Mouse (Mus musculus) ES-E14 (cell line): ENCODE measurements around the gene Mb21d2. TPM values are rescaled to one million over a fixed set of nuclear protein-coding genes. Genes with fewer than 3 reads are reported as not detected.
A peak's percentile ranks its signal among the peaks of the same experiment; 100 is the strongest.

Experiments
- DNase-seq: peaks from one replicate; pipeline ENCODE4 v3.0.0-alpha.2; 2013; ENCODE audit warnings: low read depth, low spot score
- H3K27ac ChIP-seq: 2 replicates; pipeline ENCODE4 v1.5.1; 2012; ENCODE audit warnings: low read depth, mild to moderate bottlenecking, low read length, moderate library complexity, mixed read lengths; ENCODE audit not compliant: poor library complexity, insufficient read depth, severe bottlenecking
- H3K36me3 ChIP-seq: 2 replicates; pipeline ENCODE4 v1.6.1; 2012; ENCODE audit warnings: mild to moderate bottlenecking, low read length, moderate library complexity, mixed read lengths; ENCODE audit not compliant: control insufficient read depth, poor library complexity, insufficient read depth, severe bottlenecking
- H3K4me1 ChIP-seq, 2 experiments: fragments of 150-350 bp in 1 of 2; sonication (generic) in 1 of 2; 2 replicates each; pipeline ENCODE4 v1.6.1; 2012; ENCODE audit warnings: low read length in 2 of 2, mild to moderate bottlenecking in 1 of 2, mixed read lengths in 1 of 2; ENCODE audit not compliant: control insufficient read depth in 2 of 2, insufficient read depth in 2 of 2, poor library complexity in 1 of 2
- H3K4me3 ChIP-seq, 2 experiments: fragments of 150-350 bp in 1 of 2; sonication (generic) in 1 of 2; 2 replicates each; pipeline ENCODE4 v1.5.1; 2012; ENCODE audit warnings: low read length in 2 of 2, low read depth in 1 of 2, mild to moderate bottlenecking in 1 of 2, mixed read lengths in 1 of 2; ENCODE audit not compliant: insufficient read depth in 1 of 2, poor library complexity in 1 of 2, severe bottlenecking in 1 of 2
- H3K9ac ChIP-seq: 2 replicates; pipeline ENCODE4 v1.6.1; 2012; ENCODE audit warnings: low read depth, mild to moderate bottlenecking, low read length, mixed read lengths; ENCODE audit not compliant: poor library complexity, insufficient read depth, severe bottlenecking
- H3K9me3 ChIP-seq: fragments of 150-350 bp; sonication (generic); 2 replicates; pipeline ENCODE4 v1.6.1; 2012; ENCODE audit warnings: low read depth, mild to moderate bottlenecking, low read length; ENCODE audit not compliant: control insufficient read depth, insufficient read depth
- CHD2 ChIP-seq: IDR thresholded peaks from 2 replicates; pipeline ENCODE4 v1.6.1; 2014; ENCODE audit warnings: mild to moderate bottlenecking, low read depth, low read length, inconsistent platforms
- HCFC1 ChIP-seq: IDR thresholded peaks from 2 replicates; pipeline ENCODE4 v1.6.1; 2012; ENCODE audit warnings: low read length, inconsistent platforms, borderline replicate concordance; ENCODE audit not compliant: insufficient read depth
- MAFK ChIP-seq: IDR thresholded peaks from 2 replicates; pipeline ENCODE4 v1.6.1; 2014; ENCODE audit warnings: mild to moderate bottlenecking, low read depth, low read length, inconsistent platforms; ENCODE audit not compliant: insufficient read depth
- ZC3H11A ChIP-seq: IDR thresholded peaks from 2 replicates; pipeline ENCODE4 v1.6.1; 2012; ENCODE audit warnings: low read depth, mild to moderate bottlenecking, inconsistent platforms, low read length, borderline replicate concordance
- ZNF384 ChIP-seq: IDR thresholded peaks from 2 replicates; pipeline ENCODE4 v1.6.1; 2012; ENCODE audit warnings: low read depth, low read length, inconsistent platforms
- in situ Hi-C, 2 experiments: fragments of 600-800 bp; cut with MboI; formaldehyde crosslinking; loops; one replicate each; pipeline ENCODE4 v1.15.1; 2025; ENCODE audit warnings: low sequenced_read_pairs in 2 of 2, inconsistent platforms in 1 of 2; ENCODE audit not compliant: unreplicated experiment in 2 of 2
- total RNA-seq: library from RNA; depleted of rRNA; stranded (reverse); fragments of 300-350 nt; gene quantifications from 2 replicates; pipeline ENCODE4 v1.2.3, GENCODE M21; 2012

The Mb21d2 gene
- total RNA-seq, 1 experiment = 15.3 TPM

- peak; percentile 54 for DNase-seq
- TF ChIP-seq ZC3H11A (peak; percentile 91), HCFC1 (no peak), ZNF384 (no peak)
- no peaks in the 10 kb centered on the region for H3K36me3 ChIP-seq
- H3K9me3 ChIP-seq = no peaks in the 10 kb centered on the region
- H3K4me3 ChIP-seq = peak overlapping the region in 1 of 2 experiments; percentile 5; a peak in 1 of 4 replicates
- H3K4me1 ChIP-seq = peaks cover 0 to 14% of the 10 kb centered on the region in 2 experiments; a peak in 2 of 4 replicates
- H3K9ac ChIP-seq = no peak overlapping the region
- no peak overlapping the region for H3K27ac ChIP-seq
- in situ Hi-C loops = loop anchor here in 1 of 2 experiments (25.0 kb wide), 2 partner anchors 347 to 722 kb away; no protein-coding TSS in a partner anchor
Observed at GRCm38 (mm10) chr16:28840075-28840974, 89.1 kb downstream of the Mb21d2 start.

GRCm38 (mm10) chr16:28839575-28839974 lies 89.9 kb downstream of the Mb21d2 start:
- Histone ChIP-seq H3K4me3 (no peak overlapping the region), H3K9ac (no peak overlapping the region), H3K36me3 (no peaks in the 10 kb centered on the region), H3K9me3 (no peaks in the 10 kb centered on the region), H3K4me1 (peaks cover 0 to 11% of the 10 kb centered on the region in 2 experiments; a peak in 2 of 4 replicates), H3K27ac (no peak overlapping the region)
- TF ChIP-seq CHD2 = no peak
- no peak for TF ChIP-seq MAFK
- TF ChIP-seq HCFC1 = no peak
- TF ChIP-seq ZNF384 = no peak
- no peak for TF ChIP-seq ZC3H11A
- in situ Hi-C loops = loop anchor here (10.0 to 25.0 kb wide), 3 partner anchors 348 to 725 kb away; no protein-coding TSS in a partner anchor
- DNase-seq = no peak

- no peak overlapping the region for H3K4me3 ChIP-seq
- H3K4me1 ChIP-seq = peaks cover 0 to 8% of the 10 kb centered on the region in 2 experiments; a peak in 2 of 4 replicates
- no peaks in the 10 kb centered on the region for H3K9me3 ChIP-seq
- H3K9ac ChIP-seq = no peak overlapping the region
- peak; percentile 77; the same call in 1 of the 2 replicates for TF ChIP-seq ZC3H11A
- TF ChIP-seq CHD2 = no peak
- DNase-seq = peak; percentile 49
- H3K36me3 ChIP-seq = no peaks in the 10 kb centered on the region
- H3K27ac ChIP-seq = no peak overlapping the region
- in situ Hi-C loops = loop anchor here (10.0 to 25.0 kb wide), 3 partner anchors 349 to 727 kb away; no protein-coding TSS in a partner anchor
Observed at GRCm38 (mm10) chr16:28838016-28838415, 91.5 kb downstream of the Mb21d2 start.

- H3K9me3 ChIP-seq = no peaks in the 10 kb centered on the region
- H3K36me3 ChIP-seq = peaks cover 14% of the 10 kb centered on the region
- 0 out of 4 replicates have a peak, but pooled peaks cover 0 to 2% of the 10 kb centered on the region in 2 experiments for H3K4me1 ChIP-seq
- H3K4me3 ChIP-seq = no peak overlapping the region
- no peak overlapping the region for H3K9ac ChIP-seq
- no peak for TF ChIP-seq CHD2
- no peak for TF ChIP-seq HCFC1
- no peak for TF ChIP-seq ZC3H11A
- no peak for TF ChIP-seq MAFK
- no peak for TF ChIP-seq ZNF384
- DNase-seq = no peak
- H3K27ac ChIP-seq = no peak overlapping the region
- in situ Hi-C loops = loop anchor here (10.0 to 25.0 kb wide), 3 partner anchors 355 to 733 kb away; no protein-coding TSS in a partner anchor
Observed at GRCm38 (mm10) chr16:28832085-28832635, 97.3 kb downstream of the Mb21d2 start.
